Mouse (Mus musculus) mouse trophoblast stem cell (cell line): ENCODE results near the gene Rhbg.

Source experiments
- in situ Hi-C, 2 experiments: fragments of 300-500 bp; cut with MseI, MboI; formaldehyde crosslinking; loops; 2 replicates in 1 of 2; 3 replicates in 1 of 2; pipeline ENCODE4 v1.15.1; 2025

Rhbg gene

DNA sequence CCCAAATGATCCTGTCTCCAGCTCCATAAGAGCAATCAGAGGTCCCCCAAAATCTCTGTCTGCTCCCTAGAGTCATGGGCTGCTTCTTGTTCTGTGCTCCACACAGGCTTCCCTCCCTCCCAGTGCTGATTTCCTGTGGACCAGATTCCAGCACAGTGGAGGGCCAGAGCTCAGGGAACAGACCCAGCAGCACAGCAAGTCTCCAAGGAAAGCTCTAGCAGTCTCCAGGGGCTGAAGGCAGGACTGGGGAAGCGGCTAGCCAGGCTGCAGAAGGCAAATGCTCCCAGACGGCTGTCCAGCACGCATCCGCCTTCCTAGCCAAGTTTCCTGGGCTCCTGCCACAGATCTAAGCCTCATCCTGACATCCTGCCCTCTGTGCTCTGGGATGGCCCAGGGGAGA lies 25.6 kb downstream of the Rhbg start:
- in situ Hi-C loops = loop anchor here (5.0 kb wide), 1 partner anchor 37 kb away; no protein-coding TSS in a partner anchor

DNA sequence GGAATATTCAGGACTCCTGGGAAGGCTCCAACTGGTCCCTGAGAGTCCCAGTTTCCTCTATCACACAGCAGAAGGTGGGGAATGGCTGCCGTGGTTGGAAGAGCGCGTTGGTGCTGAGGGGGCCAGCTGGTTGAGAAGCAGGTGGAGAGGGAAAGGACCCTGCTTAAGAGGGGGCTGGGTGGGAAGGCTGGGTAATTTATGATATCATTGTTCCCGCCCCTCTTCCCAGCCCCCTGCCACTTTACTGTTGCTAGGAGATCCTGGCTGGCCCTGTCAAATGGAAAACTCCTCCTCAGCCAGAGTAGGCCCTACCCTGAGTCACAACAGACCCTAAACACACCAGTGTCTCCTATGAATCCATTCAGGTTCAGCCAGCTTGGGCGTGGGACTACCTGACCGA lies 26.5 kb downstream of the Rhbg start:
- in situ Hi-C loops = loop anchor here (5.0 kb wide), 1 partner anchor 36 kb away; no protein-coding TSS in a partner anchor

- in situ Hi-C loops = loop anchor here (5.0 kb wide), 1 partner anchor 35 kb away; no protein-coding TSS in a partner anchor
Measured at GRCm38 (mm10) chr3:88227260-88227659, 27.2 kb downstream of the Rhbg start.

- in situ Hi-C loops = loop anchor here (5.0 kb wide), 1 partner anchor 34 kb away; no protein-coding TSS in a partner anchor
Measured at GRCm38 (mm10) chr3:88226101-88226845, 28.2 kb downstream of the Rhbg start.

GRCm38 (mm10) chr3:88224929-88225328 lies 29.6 kb downstream of the Rhbg start:
- in situ Hi-C loops = loop anchor here (5.0 kb wide), 1 partner anchor 33 kb away; no protein-coding TSS in a partner anchor

DNA sequence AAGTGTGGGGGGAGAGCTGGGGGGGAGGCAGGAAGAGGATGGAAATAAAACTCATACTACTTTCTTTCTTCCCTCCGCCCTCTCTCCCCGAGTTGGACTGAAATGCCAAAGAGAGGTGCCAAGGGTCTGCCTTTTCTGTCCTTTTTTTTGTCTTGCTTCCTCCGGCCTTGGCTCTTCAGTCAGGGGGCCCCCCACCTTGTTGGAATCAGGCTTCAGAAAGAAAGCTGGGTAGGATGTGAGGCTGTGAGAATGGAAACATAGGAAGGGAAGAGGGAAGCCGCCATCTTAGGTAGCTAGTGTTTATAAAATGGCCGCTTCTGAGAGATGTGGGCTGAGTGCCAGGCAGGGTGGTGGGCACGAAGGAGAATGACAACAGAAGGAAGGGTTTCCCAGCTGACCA lies 32.1 kb downstream of the Rhbg start:
- in situ Hi-C loops = no loop called here

DNA sequence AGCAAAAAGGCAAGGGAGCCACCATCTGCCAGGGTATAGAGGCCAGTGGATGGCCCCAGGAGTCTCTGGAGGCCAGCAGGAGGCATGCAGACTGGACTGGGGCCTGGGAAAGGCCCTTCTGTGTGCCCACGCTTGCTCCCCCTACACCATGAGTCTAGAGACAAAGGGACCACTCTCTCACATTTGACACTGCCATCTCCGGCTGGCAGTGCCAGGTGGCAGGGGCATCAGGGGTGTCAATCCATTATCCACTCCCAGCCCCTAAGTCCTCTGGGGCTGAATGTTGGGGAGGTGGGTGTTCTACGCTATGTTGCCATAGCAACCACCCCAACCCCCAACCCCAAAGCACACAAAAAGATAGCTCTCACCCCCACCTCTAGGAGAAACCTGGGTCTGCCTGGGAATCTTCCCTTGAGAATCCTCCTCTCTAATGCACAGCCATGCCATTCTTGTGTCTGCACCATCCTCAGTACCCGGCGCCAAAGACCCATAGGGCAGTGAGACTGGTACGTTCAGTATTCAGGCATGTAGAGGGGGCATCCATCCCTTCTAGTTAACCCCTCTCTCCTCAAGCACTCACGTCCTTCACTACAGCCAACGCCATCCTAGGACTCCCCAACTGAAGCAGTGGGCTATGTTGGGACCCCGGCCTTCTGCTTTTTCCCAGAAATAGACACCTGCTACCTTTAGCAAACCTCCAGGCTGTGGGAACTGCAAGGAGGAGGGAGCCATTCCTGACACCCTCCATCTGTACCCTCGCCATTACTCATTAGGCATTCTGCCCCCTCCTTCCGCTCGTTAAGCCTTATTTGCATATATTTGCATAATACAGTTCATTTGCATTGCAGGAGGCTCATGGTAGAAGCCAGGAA lies 32.8 kb downstream of the Rhbg start:
- in situ Hi-C loops = no loop called here

- in situ Hi-C loops = no loop called here
Measured at GRCm38 (mm10) chr3:88220842-88221241, 33.7 kb downstream of the Rhbg start.

DNA sequence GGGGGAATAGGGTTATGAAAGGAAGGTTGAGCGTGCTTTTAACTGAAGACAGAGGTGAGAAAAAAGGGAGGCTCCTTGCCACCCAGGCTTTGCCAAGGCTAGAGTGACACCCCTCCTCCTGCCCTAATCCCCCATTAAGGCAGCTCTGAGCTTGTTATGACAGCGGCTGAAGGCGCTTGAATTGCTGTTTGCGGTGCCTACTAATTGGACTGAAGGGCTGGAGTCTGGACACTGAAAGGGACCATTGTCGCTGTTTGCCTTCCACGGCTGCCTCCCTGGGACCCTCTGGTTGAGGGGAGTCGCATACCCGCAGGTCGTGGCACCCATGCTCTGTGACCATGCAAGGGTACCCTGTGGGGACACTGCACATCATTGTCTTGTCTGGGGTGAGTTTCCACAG lies 34.6 kb downstream of the Rhbg start:
- in situ Hi-C loops = no loop called here

GRCm38 (mm10) chr3:88217679-88218078 lies 36.8 kb downstream of the Rhbg start:
- in situ Hi-C loops = no loop called here

DNA sequence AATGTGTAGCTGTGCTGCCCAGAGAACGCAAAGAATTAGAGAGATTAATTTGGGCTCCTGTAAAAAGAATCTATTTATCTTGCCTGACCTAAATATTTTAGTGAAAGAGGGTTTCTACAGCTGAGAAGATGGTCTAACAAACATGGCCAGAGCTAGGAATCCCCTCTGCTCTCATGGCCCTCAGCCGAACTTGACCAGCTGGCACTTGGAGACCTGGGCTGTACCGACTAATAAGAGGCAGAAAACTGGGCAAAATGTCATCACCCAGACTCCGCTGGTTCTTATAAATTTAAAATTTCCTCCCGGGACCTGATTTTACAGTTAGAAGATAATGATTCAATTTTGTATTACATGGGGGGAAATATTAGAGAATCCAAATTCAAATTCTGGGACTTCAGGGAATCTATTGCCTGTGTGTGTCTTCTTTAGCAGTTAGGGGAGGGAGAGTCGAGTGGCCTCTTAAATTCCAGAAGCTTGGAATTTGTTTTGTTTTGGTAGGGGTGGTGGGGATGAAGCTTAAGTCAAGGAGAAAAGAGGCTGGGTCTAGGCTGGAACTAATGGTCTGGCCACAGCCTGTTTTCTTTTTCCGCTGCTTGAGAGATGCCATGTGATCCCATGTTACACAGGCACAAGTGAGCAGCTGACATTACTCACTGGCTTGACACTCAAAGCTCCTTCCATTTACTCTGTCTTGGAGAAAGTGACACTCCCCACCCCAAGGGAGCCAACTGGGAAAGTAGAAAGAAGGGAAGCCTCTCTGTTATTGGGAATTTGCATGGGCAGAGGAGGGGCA lies 37.8 kb downstream of the Rhbg start:
- in situ Hi-C loops = no loop called here

DNA sequence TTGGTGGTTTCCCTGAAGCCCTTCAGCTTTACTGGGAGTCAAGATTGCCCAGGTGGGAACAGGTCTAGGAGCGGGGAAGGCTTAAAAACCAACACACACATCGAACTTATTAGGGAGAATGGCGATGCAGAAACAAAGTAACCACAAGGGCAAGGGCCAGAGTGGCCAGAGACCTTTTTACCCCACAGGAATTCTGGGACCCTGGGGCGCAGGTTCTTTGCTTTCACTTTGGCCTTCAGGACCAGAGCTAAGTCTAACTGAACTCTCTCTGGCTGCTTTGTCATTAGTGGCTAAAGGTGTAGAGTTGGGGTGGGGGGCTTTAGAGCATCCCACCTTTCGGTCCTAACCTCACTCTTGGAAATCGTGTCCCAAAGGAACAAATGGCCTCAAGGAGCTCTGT lies 38.4 kb downstream of the Rhbg start:
- in situ Hi-C loops = no loop called here

DNA sequence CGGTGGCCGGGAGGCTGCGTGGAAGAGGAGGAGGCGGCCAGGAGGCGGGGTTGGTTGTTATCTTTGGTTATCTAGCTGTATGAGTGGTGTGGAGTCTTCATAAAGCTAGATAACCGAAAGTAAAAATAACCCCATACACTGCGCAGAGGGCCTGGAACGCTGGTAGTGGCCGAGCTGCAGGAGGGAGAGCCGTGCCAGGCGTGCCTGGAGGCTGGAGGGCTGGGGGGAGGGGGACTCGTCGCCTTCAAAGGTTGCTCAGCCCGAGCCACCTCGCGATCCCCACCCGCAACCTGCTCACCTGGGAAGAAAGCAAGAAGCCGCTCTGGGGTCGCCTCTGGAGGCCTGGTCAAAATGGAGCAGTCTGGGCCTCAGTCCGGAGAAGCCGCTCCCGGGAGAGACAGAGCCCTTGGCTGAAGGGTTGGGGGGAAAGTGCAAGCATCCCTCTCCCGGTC lies 38.9 kb downstream of the Rhbg start:
- in situ Hi-C loops = no loop called here

GRCm38 (mm10) chr3:88214971-88215552 lies 39.4 kb downstream of the Rhbg start:
- in situ Hi-C loops = no loop called here

- in situ Hi-C loops = no loop called here
Measured at GRCm38 (mm10) chr3:88214197-88214938, 40.1 kb downstream of the Rhbg start.

DNA sequence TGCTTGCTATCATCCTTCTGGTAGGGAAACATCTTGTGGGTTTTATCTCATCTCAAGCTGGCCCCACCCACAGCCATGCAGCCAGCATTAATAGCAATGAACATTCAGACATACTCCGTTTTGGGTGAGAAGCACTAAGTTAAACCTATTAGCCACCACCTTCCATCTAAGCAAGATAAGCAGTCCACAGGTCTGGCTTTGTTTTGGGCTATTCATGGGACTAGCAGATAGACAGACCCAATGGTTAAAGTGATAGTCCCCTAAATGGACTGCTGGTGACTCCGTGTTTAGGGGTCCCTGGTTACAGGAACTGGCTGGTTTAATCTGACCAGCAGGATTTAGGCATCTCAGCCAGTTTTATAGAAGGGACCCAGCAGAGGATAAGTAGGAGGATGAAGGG lies 41.5 kb downstream of the Rhbg start:
- in situ Hi-C loops = no loop called here

DNA sequence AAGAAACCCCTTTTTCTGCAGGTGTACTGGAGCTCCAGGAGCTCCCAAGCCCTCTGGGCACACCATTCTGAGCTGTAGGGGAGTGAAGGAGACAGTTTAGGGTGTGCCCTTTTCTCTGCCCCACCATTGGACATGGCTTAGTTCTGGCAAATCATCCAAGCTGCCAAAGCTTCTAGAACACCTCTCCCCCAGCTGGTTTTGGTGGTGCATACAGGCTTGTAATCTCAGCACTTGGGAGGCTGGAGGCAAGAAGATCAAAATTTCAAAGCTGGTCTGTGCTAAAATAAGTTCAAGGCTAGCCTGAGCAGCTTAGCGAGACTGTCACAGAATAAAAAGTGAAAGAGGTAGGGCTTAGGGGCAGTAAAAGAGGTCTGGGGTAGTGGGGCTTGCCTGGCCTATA lies 42.2 kb downstream of the Rhbg start:
- in situ Hi-C loops = no loop called here

DNA sequence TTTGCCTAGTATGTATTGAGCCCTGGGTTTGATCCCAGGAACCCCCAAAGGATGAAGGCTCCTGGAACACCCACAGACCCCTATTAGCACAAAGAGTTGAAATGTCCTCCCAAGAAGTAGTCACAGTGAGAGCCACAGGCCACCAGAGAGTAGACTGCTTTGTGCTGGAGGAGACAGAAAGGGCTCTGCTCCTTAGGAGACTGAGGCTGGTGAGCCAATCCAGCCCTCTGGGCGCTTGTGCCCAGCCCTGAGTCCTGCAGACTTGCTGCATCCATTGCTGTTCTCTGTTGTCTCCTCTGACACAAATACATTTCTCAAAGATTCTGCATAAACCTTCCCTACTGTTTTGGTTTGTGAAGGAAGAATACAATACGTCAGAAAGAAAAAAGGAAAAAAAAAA lies 43.6 kb downstream of the Rhbg start:
- in situ Hi-C loops = no loop called here

GRCm38 (mm10) chr3:88210121-88210520 lies 44.4 kb downstream of the Rhbg start:
- in situ Hi-C loops = no loop called here

DNA sequence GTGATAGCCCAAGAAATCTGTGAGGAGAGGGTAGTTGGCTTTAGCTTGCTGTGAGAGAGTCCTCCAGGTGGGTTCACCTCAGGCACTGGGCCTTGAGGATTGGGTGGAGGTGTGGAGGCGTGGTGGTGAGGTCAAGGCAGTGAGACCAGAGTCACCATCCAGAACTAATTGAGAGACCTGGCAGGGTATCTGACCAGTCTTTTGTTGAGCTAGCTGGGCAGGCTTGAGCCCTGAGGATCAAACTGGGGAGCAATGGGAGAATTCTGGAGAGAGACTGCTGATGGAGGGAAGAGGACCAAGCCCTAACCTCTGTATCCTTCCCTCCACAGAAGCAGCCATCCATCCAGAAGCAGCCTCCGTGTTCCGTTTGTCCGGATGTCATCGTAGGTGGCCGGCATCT lies 45.2 kb downstream of the Rhbg start:
- in situ Hi-C loops = no loop called here
